Mouse (Mus musculus) hindbrain, postnatal 0 days (tissue): ENCODE results near the gene Elmod2. TPM values are rescaled to one million over a fixed set of nuclear protein-coding genes. Genes with fewer than 3 reads are reported as not detected.

ENCODE experiments used
- ATAC-seq: fragments of 200-750 bp; cut with Nextera tagmentation; 2 replicates; pipeline ENCODE4 v1.8.0; 2017; ENCODE audit warnings: mild to moderate bottlenecking, moderate TSS enrichment, moderate library complexity
- DNase-seq: peaks from one replicate; pipeline ENCODE4 v3.0.0-alpha.2; 2015; ENCODE audit warnings: low spot score
- H3K27ac ChIP-seq: fragments of 300-500 bp; sonication (generic); 2 replicates; pipeline ENCODE4 v1.5.1; 2014; ENCODE audit warnings: mild to moderate bottlenecking
- H3K27me3 ChIP-seq: fragments of 300-500 bp; sonication (generic); 2 replicates; pipeline ENCODE4 v1.6.1; 2014; ENCODE audit warnings: low read length, mixed read lengths; ENCODE audit not compliant: insufficient read depth
- H3K36me3 ChIP-seq: fragments of 300-500 bp; sonication (generic); 2 replicates; pipeline ENCODE4 v1.6.1; 2014; ENCODE audit warnings: low read length, mixed read lengths; ENCODE audit not compliant: insufficient read depth
- H3K4me1 ChIP-seq: fragments of 300-500 bp; sonication (generic); 2 replicates; pipeline ENCODE4 v1.6.1; 2014; ENCODE audit warnings: antibody characterized with exemption, low read length, mixed read lengths; ENCODE audit not compliant: insufficient read depth
- H3K4me2 ChIP-seq: fragments of 300-500 bp; sonication (generic); 2 replicates; pipeline ENCODE4 v1.6.1; 2014; ENCODE audit warnings: low read depth, mild to moderate bottlenecking, low read length, moderate library complexity, mixed read lengths
- H3K4me3 ChIP-seq: fragments of 300-500 bp; sonication (generic); 2 replicates; pipeline ENCODE4 v1.5.1; 2014; ENCODE audit warnings: low read length
- H3K9ac ChIP-seq: fragments of 300-500 bp; sonication (generic); replicated peaks from 2 replicates; pipeline ENCODE4 v1.6.1; 2014; ENCODE audit warnings: mild to moderate bottlenecking, low read length, moderate library complexity, mixed read lengths
- H3K9me3 ChIP-seq: fragments of 300-500 bp; sonication (generic); 2 replicates; pipeline ENCODE4 v1.6.1; 2016; ENCODE audit warnings: low read length, mixed read lengths
- CTCF ChIP-seq: IDR thresholded peaks from 2 replicates; pipeline ENCODE4 v1.5.1; 2016; ENCODE audit warnings: antibody characterized with exemption, control low read depth, low read depth
- WGBS: fragments of 180-500 bp; shearing (Covaris S2); extraction: QIAGEN DNeasy Blood & Tissue Kit; methylation state at CpG from one replicate; pipeline ENCODE4 v1.1.7; 2014; 5-methylcytosine and 5-hydroxymethylcytosine counted together
- polyA plus RNA-seq: library from polyadenylated mRNA; unstranded; fragments of >200 nt; fragmentation: Nextera tagmentation; extraction: Ambion mirVana; gene quantifications from 2 replicates; pipeline ENCODE4 v1.2.1, GENCODE M21; 2015
- total RNA-seq: library from RNA; depleted of rRNA; stranded (reverse); fragments of >200 nt; gene quantifications from 2 replicates; pipeline ENCODE4 v1.2.3, GENCODE M21; 2014; rRNA removed

Elmod2 gene
- total and polyA plus RNA-seq, 2 experiments from 2014 or later = 10.6 to 14.4 TPM

DNA sequence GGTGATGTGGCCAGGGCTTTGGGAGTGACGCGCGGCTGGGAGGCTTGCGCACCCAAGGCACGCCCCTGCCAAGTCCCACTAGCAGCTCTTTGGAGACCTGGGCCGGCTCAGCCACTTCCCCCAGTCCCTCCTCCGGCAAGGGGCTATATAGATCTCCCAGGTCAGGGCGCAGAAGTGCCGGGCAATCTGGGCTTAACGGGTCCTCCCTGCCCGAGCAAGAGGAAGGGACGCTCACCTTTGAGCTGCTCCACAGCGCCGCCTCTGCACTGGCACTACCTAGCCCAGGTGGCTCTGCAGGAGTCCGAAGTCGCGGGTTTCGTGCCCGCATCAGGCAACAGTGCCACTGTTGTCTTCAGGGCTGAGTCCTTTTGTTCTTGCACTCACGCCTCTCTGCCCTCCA is 42.1 kb downstream of the Elmod2 start, which contains the start of gene Ucp1:
TSS of gene Ucp1 (plus strand) at position 177 of the 400 bp plus-strand sequence.
- peak within 1 kb of the TSS; percentile 53 for H3K4me2 ChIP-seq
- 6% methylated on average over 20 of the region's 20 CpGs for WGBS
- no peaks in the 10 kb centered on the region for H3K27me3 ChIP-seq
- 0 out of 2 replicates have a peak, but pooled peaks have one; percentile 32 for TF ChIP-seq CTCF
- no peaks in the 10 kb centered on the region for H3K36me3 ChIP-seq
- peak; percentile 10 for DNase-seq
- H3K4me3 ChIP-seq = peak within 1 kb of the TSS; percentile 30
- H3K9me3 ChIP-seq = no peaks in the 10 kb centered on the region
- H3K27ac ChIP-seq = no peak within 1 kb of the TSS
- 0 out of 2 replicates have a peak, but pooled peaks have one; percentile 21 for ATAC-seq
- no peak within 1 kb of the TSS for H3K9ac ChIP-seq
- H3K4me1 ChIP-seq = no peaks in the 10 kb centered on the region

DNA sequence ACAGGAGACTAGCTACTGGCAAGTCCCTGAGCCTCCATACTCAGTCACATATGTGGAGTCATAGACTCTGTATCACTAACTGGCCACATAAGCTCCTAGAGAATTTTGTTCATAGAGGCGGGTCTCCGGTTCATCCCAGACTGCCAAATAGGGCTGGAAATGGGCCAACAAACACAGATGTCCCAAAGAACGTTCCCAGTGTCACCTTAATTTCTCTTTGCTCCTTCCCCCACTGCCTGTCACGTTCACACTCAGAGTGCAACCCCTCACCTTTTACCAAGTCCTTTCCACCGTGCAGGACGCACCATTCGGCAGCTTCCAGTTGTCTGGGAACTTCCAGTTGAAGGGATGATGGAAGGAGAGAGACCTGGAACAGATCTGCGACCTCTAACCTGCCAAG is 46.9 kb downstream of the Elmod2 start:
- Histone ChIP-seq H3K4me1 (no peaks in the 10 kb centered on the region), H3K4me2 (no peak overlapping the region), H3K36me3 (no peaks in the 10 kb centered on the region), H3K9ac (no peak overlapping the region), H3K9me3 (no peaks in the 10 kb centered on the region), H3K27me3 (no peaks in the 10 kb centered on the region), H3K4me3 (no peak overlapping the region), H3K27ac (no peak overlapping the region)
- TF ChIP-seq CTCF = no peak
- ATAC-seq (no peak), DNase-seq (no peak)
- 74% methylated on average over 8 of the region's 8 CpGs for WGBS

DNA sequence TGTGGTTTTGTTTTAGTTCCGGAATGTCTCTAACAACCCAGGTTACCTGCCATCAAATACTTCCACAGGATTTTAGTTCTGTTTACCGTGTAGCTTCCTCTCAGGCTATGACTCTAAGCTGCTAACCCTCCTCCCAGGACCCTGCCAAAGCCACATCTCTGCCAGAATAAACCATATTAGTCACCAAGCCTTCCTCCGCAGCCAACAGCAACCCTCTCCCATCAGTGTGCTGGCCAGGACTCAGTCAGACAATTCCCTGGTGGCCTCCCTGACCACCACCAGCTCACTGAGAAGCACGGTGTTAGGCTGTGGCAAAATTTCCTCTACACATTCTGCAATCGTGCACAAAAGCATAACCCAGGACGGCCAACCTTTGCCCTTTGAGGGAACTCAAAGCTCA is 53.9 kb downstream of the Elmod2 start:
- TF ChIP-seq CTCF = no peak
- H3K4me2 ChIP-seq = no peak overlapping the region
- WGBS = 81% methylated on average over 6 of the region's 6 CpGs
- H3K27me3 ChIP-seq = no peaks in the 10 kb centered on the region
- no peaks in the 10 kb centered on the region for H3K9me3 ChIP-seq
- no peaks in the 10 kb centered on the region for H3K4me1 ChIP-seq
- no peaks in the 10 kb centered on the region for H3K36me3 ChIP-seq
- DNase-seq (no peak), ATAC-seq (no peak)
- no peak overlapping the region for H3K9ac ChIP-seq
- H3K4me3 ChIP-seq = no peak overlapping the region
- H3K27ac ChIP-seq = no peak overlapping the region

DNA sequence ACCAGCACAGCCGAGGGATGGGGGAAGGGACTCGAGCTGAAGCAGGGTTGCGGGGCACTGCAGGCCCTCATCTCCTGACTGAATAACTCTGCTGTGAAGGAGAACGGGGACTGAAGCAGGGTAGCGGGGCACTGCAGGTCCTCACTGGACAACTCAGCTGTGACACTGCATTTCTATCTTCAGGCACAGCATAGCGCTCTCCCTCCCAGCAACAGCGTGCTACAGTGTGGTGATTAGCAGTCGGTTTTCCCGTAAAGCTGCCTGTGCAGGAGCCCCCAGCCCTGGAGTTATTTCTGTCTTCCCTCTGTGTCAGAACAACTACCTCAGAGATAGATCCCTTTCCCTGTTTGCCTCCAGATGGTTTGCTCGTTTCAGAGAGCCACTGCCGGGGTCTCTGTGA is 57.8 kb downstream of the Elmod2 start:
- H3K36me3 ChIP-seq = peaks cover 9% of the 10 kb centered on the region
- no peaks in the 10 kb centered on the region for H3K9me3 ChIP-seq
- DNase-seq = no peak
- WGBS = 71% methylated on average over 11 of the region's 11 CpGs
- H3K27ac ChIP-seq = no peak overlapping the region
- no peaks in the 10 kb centered on the region for H3K4me1 ChIP-seq
- no peak overlapping the region for H3K4me2 ChIP-seq
- ATAC-seq = no peak
- H3K9ac ChIP-seq = no peak overlapping the region
- no peaks in the 10 kb centered on the region for H3K27me3 ChIP-seq
- TF ChIP-seq CTCF = no peak
- H3K4me3 ChIP-seq = no peak overlapping the region

DNA sequence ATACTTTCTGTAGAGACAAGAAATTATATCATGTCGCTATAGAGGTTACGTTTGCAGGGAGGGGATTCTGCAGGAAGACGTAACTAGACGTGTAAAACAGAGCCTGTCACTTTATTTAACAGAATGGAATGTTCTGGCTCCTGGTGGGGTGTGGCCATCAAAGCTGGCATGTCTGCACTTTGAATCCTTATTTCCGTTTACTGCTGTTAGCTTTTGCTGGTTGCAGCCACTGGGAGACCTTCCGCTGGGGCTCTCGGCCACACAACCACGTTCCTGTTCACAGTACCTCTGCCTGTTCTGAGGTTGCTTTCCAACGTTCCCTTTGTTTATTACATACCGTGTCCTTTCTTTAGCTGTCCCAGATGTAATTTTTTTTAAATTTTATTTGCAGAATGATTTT is 59.8 kb downstream of the Elmod2 start:
- Histone ChIP-seq H3K27ac (no peak overlapping the region), H3K4me3 (no peak overlapping the region), H3K27me3 (no peaks in the 10 kb centered on the region), H3K36me3 (peaks cover 21% of the 10 kb centered on the region), H3K9ac (no peak overlapping the region), H3K4me2 (no peak overlapping the region), H3K9me3 (no peaks in the 10 kb centered on the region), H3K4me1 (no peaks in the 10 kb centered on the region)
- 79% methylated on average over 10 of the region's 10 CpGs for WGBS
- DNase-seq (no peak), ATAC-seq (no peak)
- TF ChIP-seq CTCF = no peak

- Histone ChIP-seq H3K4me2 (no peak overlapping the region), H3K9ac (no peak overlapping the region), H3K4me1 (no peaks in the 10 kb centered on the region), H3K9me3 (no peaks in the 10 kb centered on the region), H3K36me3 (peaks cover 33% of the 10 kb centered on the region), H3K27ac (no peak overlapping the region), H3K4me3 (no peak overlapping the region), H3K27me3 (no peaks in the 10 kb centered on the region)
- DNase-seq = no peak
- no peak for TF ChIP-seq CTCF
- ATAC-seq = 0 out of 2 replicates have a peak, but pooled peaks have one; percentile 7
- 96% methylated on average over 14 of the region's 14 CpGs for WGBS
Measured at GRCm38 (mm10) chr8:83271172-83271571, 61.1 kb downstream of the Elmod2 start.

Other genes with a start within 250 kb of the Elmod2 start
- gene Tbc1d9, start 167.1 kb downstream of the Elmod2 start, total RNA-seq = 123 and 128 TPM in 2 replicates
- 16.4 and 16.8 TPM in 2 replicates for gene Tbc1d9, start 167.1 kb downstream of the Elmod2 start, polyA plus RNA-seq
- 1.2 and 4.2 TPM in 2 replicates for gene Gm10645, start 166.3 kb downstream of the Elmod2 start, total RNA-seq
- gene Gm10645, start 166.3 kb downstream of the Elmod2 start, polyA plus RNA-seq = 10.0 and 11.6 TPM in 2 replicates
- 0.29 and 0.31 TPM in 2 replicates for gene Ucp1, start 42.1 kb downstream of the Elmod2 start, total RNA-seq
- 0.09 and 0.14 TPM in 2 replicates for gene Ucp1, start 42.1 kb downstream of the Elmod2 start, polyA plus RNA-seq
- gene Mgat4d, start 16.0 kb upstream of the Elmod2 start, total RNA-seq = not detected in 2 replicates
- gene Mgat4d, start 16.0 kb upstream of the Elmod2 start, polyA plus RNA-seq = not detected in 2 replicates
- 5.4 and 5.5 TPM in 2 replicates for gene Clgn, start 57.4 kb upstream of the Elmod2 start, total RNA-seq
- 13.1 and 13.3 TPM in 2 replicates for gene Clgn, start 57.4 kb upstream of the Elmod2 start, polyA plus RNA-seq
- gene Scoc, start 125.9 kb upstream of the Elmod2 start, total RNA-seq = 179 and 224 TPM in 2 replicates
- 441 TPM in 2 replicates for gene Scoc, start 125.9 kb upstream of the Elmod2 start, polyA plus RNA-seq
- 0.05 TPM in 1 of 2 replicates, not detected in the other for gene Olfr370, start 203.3 kb upstream of the Elmod2 start, total RNA-seq
- 0.08 TPM in 1 of 2 replicates, not detected in the other for gene Olfr370, start 203.3 kb upstream of the Elmod2 start, polyA plus RNA-seq
- gene Ndufb7, start 234.2 kb upstream of the Elmod2 start, total RNA-seq = 124 and 186 TPM in 2 replicates
- 436 and 442 TPM in 2 replicates for gene Ndufb7, start 234.2 kb upstream of the Elmod2 start, polyA plus RNA-seq